Mouse (Mus musculus): ENCODE measurements around the gene Jund.
A peak's percentile ranks its signal among the peaks of the same experiment; 100 is the strongest.

Jund gene

GRCm38 (mm10) chr8:70698310-70699109 lies at the start of gene Jund:
Jund (plus strand) TSS chr8:70698949.
- DNase-seq: peak; percentile 99

- peak; percentile 61 for DNase-seq
These were observed 49.4 kb upstream of the Jund start for GRCm38 (mm10) chr8:70649324-70649723.

DNA sequence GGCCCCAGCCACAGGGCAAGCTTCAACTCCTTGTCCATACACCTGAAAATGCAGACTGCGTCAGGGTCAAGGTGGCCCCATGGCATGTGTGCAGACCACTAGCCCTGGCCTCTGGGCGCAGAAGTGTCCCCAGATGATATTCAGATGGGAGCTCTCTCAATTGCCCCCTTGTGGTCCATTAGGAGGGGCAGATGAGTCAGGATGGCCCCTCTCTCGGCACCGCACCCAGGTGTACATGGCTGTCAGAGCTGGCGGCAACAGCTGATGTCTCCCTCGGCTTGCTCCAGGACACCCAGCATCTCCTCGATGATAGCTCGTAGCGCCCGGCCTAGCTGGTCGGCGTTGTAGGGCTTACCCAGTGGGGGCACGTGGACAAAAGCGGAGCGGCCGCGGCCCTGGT lies 48.4 kb upstream of the Jund start:
- no peak for DNase-seq

DNA sequence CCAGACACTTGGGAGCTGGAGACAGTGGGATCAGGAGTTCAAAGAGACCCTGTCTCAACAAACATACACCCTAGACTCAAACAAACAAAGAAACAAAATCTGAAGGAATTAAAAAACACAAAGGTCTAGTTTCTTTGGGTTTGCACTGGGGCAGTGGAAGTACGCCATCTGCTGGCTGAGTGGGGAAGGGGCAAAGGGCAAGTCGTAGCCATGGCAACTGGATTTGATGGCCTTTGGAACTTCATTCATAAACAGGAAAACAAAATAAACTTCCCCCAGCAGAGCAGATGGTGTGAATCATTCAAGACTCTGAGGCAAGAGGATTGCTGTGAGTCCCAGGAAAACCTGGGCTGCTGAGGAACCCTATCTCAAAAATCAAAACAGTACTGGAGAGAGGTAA lies 45.5 kb upstream of the Jund start:
- no peak for DNase-seq

- DNase-seq: no peak
These were observed 44.6 kb upstream of the Jund start for GRCm38 (mm10) chr8:70654121-70654520.

GRCm38 (mm10) chr8:70655469-70655868 lies 43.3 kb upstream of the Jund start:
- DNase-seq: no peak

- no peak for DNase-seq
These were observed 42.5 kb upstream of the Jund start for GRCm38 (mm10) chr8:70656193-70656790.

DNA sequence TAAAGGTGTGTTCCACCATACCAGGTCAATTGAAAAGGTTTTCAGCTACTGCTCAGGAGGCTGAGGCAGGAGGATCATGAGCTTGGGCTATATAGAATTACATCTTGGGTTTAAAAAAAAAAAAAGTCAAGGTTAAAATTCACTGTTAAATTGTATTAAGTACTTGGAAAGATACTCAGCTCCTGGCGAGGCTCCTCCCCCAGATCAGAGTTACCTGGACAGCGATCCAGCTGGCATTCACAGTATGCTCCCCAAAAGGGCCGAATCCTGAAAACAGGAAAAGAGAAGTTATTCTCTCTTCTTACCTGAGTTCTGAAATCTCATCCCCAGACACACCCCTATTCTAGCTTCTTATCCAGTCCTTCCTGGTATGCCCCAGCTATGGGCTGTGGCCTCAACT lies 41.5 kb upstream of the Jund start:
- DNase-seq: no peak

DNA sequence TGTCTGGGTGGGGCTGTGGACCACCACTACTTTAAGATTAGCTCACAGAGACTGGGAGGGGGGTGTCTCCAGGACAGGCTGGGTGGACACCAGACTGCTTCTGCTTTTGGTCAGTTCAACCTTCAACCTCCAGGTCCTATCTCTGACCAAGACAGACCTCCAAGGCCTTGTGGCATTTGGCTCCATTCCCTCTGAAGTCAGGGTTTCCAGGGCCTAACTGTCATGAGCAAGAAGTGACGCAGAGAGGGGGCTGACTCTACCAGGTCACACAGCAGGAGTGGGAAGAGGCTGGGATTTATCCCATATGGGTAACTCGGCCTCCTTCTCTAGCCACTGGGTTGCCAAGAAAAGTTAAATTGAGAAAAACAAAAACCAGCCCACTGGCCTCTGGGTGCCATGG lies 41.0 kb upstream of the Jund start:
- DNase-seq: no peak

- DNase-seq: no peak
These were observed 39.7 kb upstream of the Jund start for GRCm38 (mm10) chr8:70658897-70659603.

DNA sequence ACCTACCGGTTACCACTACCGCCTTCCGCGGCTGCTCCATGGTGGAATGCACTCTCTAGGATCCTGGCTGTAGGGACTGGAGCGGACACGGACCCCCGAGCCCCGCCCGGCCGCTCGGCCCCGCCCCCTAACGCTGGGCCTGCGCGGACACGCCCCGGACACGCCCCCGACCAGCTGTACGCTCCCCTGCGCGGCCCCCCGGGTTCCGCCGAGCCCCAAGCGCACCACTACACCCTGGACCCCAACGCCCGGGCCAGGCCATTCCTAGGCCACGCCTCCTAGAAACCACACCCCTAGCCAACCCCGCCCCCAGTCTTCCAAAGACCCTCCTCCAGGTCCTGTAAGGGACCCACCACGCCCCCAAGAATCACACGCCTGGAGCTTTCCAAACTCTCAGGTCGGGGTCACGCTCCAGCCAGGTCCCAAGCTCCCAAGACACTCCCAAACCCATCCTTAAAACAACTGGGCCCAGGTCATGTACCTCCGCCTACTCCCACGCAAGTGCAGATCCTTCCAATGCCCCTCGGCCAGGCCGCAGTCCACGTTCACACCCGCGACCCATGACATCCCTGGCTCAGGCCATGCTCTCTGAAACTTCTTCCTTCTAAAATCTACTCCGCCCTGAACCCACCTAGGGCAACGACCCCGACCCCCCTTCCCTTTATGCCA lies 39.0 kb upstream of the Jund start:
- peak; percentile 85 for DNase-seq

- DNase-seq: no peak
These were observed 38.5 kb upstream of the Jund start, which contains the start of gene Pgpep1 for GRCm38 (mm10) chr8:70660273-70660725. Pgpep1 (minus strand) TSS chr8:70660388.

DNA sequence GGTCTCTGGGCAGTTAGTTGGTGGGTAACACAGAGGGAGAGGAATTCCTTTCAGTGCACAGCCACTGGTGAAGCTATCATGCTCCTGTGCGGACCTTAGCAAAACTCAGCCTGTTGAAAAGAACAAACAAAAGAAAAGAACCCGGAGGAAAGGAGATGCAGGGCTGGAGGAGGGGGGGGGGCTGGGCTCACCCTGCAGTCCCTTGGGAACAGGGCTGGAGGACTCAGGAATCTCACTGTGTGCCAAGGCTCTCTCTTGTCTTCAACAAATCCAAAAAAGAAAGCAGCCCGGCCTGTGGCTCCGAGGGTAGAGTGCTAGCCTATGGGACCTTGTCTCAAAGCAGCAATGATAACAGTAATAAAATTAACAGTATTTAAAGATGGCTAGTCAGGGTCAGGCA lies 35.1 kb upstream of the Jund start:
- no peak for DNase-seq

GRCm38 (mm10) chr8:70664631-70665030 lies 34.1 kb upstream of the Jund start:
- no peak for DNase-seq

- DNase-seq: no peak
These were observed 33.1 kb upstream of the Jund start for GRCm38 (mm10) chr8:70665599-70665998.

DNA sequence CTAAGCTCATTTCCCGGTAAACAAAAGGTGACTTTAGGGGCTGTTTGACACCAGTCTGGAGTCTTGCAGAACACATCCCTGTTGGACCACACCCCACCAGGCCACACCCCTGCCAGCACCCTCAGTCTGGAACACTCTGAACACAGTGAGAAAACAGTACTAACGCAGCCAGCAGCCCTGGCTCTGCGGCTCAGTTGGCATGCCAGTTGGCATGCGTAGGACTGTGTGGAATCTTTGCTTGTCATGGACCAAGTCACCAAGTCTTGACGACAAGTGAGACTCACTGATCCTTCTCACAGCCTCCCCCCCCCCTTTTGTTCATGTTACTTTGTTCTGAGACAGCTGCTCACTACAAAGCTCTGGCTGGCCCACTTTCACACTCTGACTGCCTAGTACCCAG lies 31.7 kb upstream of the Jund start:
- peak; percentile 77 for DNase-seq

DNA sequence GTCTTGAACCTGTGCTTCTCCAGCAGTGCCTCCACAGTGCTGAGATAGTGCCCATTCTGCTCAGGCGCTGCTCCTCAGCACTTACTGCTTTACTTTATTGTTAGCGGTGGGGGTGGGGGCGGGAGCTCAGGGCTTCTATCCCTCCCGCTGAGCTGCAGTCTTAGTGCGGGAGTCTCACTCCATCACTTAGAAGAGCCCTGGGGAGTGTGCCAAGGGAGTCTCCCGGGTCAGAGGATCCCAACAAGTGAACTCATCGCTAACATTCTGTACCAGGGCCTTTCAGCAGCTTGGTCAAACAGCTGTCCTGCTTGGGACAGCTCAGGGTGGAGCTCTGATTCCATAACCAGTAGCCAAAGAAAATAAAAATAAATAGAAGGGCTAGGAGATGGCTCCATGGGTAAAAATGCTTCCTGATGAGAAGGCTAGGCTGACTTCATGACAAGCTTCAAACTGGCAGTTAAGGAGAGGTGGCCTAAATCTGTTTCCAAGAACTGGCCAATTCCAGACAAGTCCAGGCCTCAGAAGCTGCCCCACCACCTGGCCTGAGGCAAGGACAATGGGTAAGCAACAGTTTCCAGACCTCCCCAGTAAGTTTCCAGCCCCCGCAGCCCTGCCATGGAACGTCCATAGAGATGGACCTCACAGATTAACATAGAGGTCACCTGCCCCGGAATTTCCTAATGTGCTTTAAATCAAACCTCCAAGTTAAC lies 27.0 kb upstream of the Jund start:
- DNase-seq: no peak

- DNase-seq: no peak
These were observed 26.2 kb upstream of the Jund start for GRCm38 (mm10) chr8:70672325-70673078.

GRCm38 (mm10) chr8:70673079-70673856 lies 25.5 kb upstream of the Jund start, which contains the start of gene Lsm4:
Lsm4 (plus strand) TSS chr8:70673248.
- peak; percentile 99 for DNase-seq

GRCm38 (mm10) chr8:70674109-70674508 lies 24.6 kb upstream of the Jund start:
- DNase-seq: no peak

- no peak for DNase-seq
These were observed 24.0 kb upstream of the Jund start for GRCm38 (mm10) chr8:70674716-70675115.

All from layer of hippocampus, adult 9-11 months (tissue).